Mouse (Mus musculus) embryonic facial prominence, embryonic 14.5 days (tissue): ENCODE measurements around the gene Scfd2. TPM values are rescaled to one million over a fixed set of nuclear protein-coding genes. Genes with fewer than 3 reads are reported as not detected.

Experiments
- ATAC-seq: fragments of 200-750 bp; cut with Nextera tagmentation; 2 replicates; pipeline ENCODE4 v1.8.0; 2017; ENCODE audit warnings: low read depth, moderate number of reproducible peaks, moderate TSS enrichment
- DNase-seq: peaks from one replicate; pipeline ENCODE4 v3.0.0-alpha.2; 2015; ENCODE audit warnings: low spot score
- H3K27ac ChIP-seq: fragments of 300-500 bp; sonication (generic); replicated peaks from 2 replicates; pipeline ENCODE4 v1.5.1; 2014; ENCODE audit warnings: low read depth, mild to moderate bottlenecking, low read length, moderate library complexity
- H3K27me3 ChIP-seq: fragments of 300-500 bp; sonication (generic); replicated peaks from 2 replicates; pipeline ENCODE4 v1.6.1; 2014; ENCODE audit warnings: low read length; ENCODE audit not compliant: control insufficient read depth, insufficient read depth
- H3K36me3 ChIP-seq: fragments of 300-500 bp; sonication (generic); 2 replicates; pipeline ENCODE4 v1.6.1; 2014; ENCODE audit warnings: low read length, mixed read lengths; ENCODE audit not compliant: control insufficient read depth, insufficient read depth
- H3K4me1 ChIP-seq: fragments of 300-500 bp; sonication (generic); 2 replicates; pipeline ENCODE4 v1.6.1; 2014; ENCODE audit warnings: antibody characterized with exemption, low read length; ENCODE audit not compliant: control insufficient read depth, insufficient read depth
- H3K4me2 ChIP-seq: fragments of 300-500 bp; sonication (generic); 2 replicates; pipeline ENCODE4 v1.6.1; 2014; ENCODE audit warnings: low read depth, mild to moderate bottlenecking, low read length, moderate library complexity, mixed read lengths
- H3K4me3 ChIP-seq: fragments of 300-500 bp; sonication (generic); 2 replicates; pipeline ENCODE4 v1.5.1; 2014; ENCODE audit warnings: low read depth, mild to moderate bottlenecking, low read length
- H3K9ac ChIP-seq: fragments of 300-500 bp; sonication (generic); 2 replicates; pipeline ENCODE4 v1.6.1; 2014; ENCODE audit warnings: low read depth, mild to moderate bottlenecking, low read length, moderate library complexity, mixed read lengths
- H3K9me3 ChIP-seq: fragments of 300-500 bp; sonication (generic); 2 replicates; pipeline ENCODE4 v1.6.1; 2016; ENCODE audit warnings: low read length; ENCODE audit not compliant: control insufficient read depth
- WGBS: fragments of 180-500 bp; shearing (Covaris S2); extraction: QIAGEN DNeasy Blood & Tissue Kit; methylation state at CpG from one replicate; pipeline ENCODE4 v1.1.7; 2014; 5-methylcytosine and 5-hydroxymethylcytosine counted together
- polyA plus RNA-seq: library from polyadenylated mRNA; unstranded; fragments of >200 nt; fragmentation: Nextera tagmentation; extraction: Ambion mirVana; gene quantifications from 2 replicates; pipeline ENCODE4 v1.2.1, GENCODE M21; 2014

Scfd2 gene
- polyA plus RNA-seq = 19.8 and 21.3 TPM in 2 replicates

DNA sequence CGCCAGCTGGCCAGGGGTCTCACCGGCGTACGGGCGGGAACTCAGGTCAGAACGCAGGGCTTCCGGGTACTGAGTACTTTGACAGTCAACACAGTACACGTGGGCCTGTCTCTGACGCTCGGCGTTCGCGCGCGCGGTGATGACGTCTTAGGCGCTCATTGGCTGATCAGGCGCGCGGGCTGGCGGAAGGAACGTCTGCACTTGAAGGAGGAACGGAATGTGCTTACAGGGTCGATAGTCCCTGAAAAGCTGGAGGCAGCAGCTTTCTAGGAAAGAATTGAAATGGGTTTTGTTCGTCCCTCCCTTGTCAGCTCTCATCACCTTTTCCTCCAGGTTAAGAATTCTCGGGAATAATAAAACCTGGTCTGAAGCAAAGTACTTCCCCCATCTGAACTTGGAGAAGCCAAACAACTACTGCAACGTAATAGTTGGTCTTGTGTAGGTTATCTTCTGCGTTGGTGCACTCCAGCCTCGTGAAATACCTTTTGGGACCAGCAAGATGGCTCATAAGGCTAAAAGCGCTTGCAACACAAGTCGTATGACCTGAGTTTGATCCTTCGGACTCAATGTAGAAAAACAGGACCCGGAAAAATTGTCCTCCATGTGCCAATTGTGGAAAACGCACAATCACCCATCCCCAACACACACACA is at the start of gene Scfd2:
Gene Scfd2 (minus strand): TSS at position 130 of the 651 bp plus-strand sequence.
- H3K36me3 ChIP-seq = no peaks in the 10 kb centered on the region
- H3K4me2 ChIP-seq = peak within 1 kb of the TSS; percentile 99
- ATAC-seq (peak; percentile 91), DNase-seq (peak; percentile 97)
- WGBS = 7% methylated on average over 35 of the region's 35 CpGs
- H3K27me3 ChIP-seq = no peaks in the 10 kb centered on the region
- H3K4me1 ChIP-seq = peaks cover 17% of the 10 kb centered on the region
- no peaks in the 10 kb centered on the region for H3K9me3 ChIP-seq
- H3K27ac ChIP-seq = peak within 1 kb of the TSS; percentile 63
- peak within 1 kb of the TSS; percentile 70 for H3K9ac ChIP-seq
- H3K4me3 ChIP-seq = peak within 1 kb of the TSS; percentile 93

DNA sequence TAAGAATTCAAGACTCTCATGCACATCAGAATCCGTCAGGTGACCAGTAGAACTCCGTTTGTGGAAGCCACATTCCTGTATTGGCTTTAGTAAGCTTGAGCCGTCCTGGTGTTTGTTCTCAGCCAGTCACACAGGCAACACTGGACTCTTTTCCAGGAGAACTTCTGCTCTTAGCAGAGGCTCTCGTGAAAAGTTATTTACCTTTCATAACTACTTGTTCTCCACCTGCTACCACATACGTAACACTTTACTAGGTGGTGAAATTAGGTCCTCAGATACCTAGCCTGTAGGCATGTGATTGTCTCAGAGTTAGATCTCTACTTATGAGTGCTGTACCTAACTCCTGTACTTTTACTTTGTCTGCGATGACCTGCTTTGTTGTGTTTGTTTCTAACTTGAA is 40.2 kb upstream of the Scfd2 start:
- WGBS = 92% methylated on average over 6 of the region's 6 CpGs
- DNase-seq = no peak
- H3K4me2 ChIP-seq = no peak overlapping the region
- H3K9ac ChIP-seq = no peak overlapping the region
- peaks cover 47% of the 10 kb centered on the region for H3K36me3 ChIP-seq
- no peaks in the 10 kb centered on the region for H3K27me3 ChIP-seq
- no peaks in the 10 kb centered on the region for H3K4me1 ChIP-seq
- no peak for ATAC-seq
- no peaks in the 10 kb centered on the region for H3K9me3 ChIP-seq
- no peak overlapping the region for H3K4me3 ChIP-seq
- no peak overlapping the region for H3K27ac ChIP-seq

GRCm38 (mm10) chr5:74561151-74561550 is 29.6 kb upstream of the Scfd2 start:
- Histone ChIP-seq H3K27ac (no peak overlapping the region), H3K27me3 (no peaks in the 10 kb centered on the region)
- 90% methylated on average over 1 of the region's 1 CpGs for WGBS

GRCm38 (mm10) chr5:74549566-74549965 is 18.0 kb upstream of the Scfd2 start:
- ATAC-seq = no peak
- no peak for DNase-seq
- Histone ChIP-seq H3K4me2 (no peak overlapping the region), H3K27me3 (no peaks in the 10 kb centered on the region), H3K9me3 (no peaks in the 10 kb centered on the region), H3K4me3 (no peak overlapping the region), H3K9ac (no peak overlapping the region), H3K36me3 (peaks cover 73% of the 10 kb centered on the region), H3K27ac (no peak overlapping the region), H3K4me1 (no peaks in the 10 kb centered on the region)
- 90% methylated on average over 8 of the region's 8 CpGs for WGBS

More at GRCm38 (mm10) chr5:74561151-74561550, 29.6 kb upstream of the Scfd2 start:
- Histone ChIP-seq H3K4me1 (no peaks in the 10 kb centered on the region), H3K4me3 (no peak overlapping the region), H3K4me2 (no peak overlapping the region), H3K36me3 (peaks cover 77% of the 10 kb centered on the region), H3K9ac (no peak overlapping the region), H3K9me3 (no peaks in the 10 kb centered on the region)
- DNase-seq = no peak
- no peak for ATAC-seq

GRCm38 (mm10) chr5:74545606-74546005 is 14.0 kb upstream of the Scfd2 start:
- Histone ChIP-seq H3K4me1 (no peaks in the 10 kb centered on the region), H3K36me3 (peaks cover 81% of the 10 kb centered on the region), H3K27ac (no peak overlapping the region), H3K4me3 (no peak overlapping the region), H3K9me3 (no peaks in the 10 kb centered on the region), H3K4me2 (no peak overlapping the region), H3K27me3 (no peaks in the 10 kb centered on the region), H3K9ac (no peak overlapping the region)
- no peak for ATAC-seq
- 92% methylated on average over 4 of the region's 4 CpGs for WGBS
- DNase-seq = no peak

DNA sequence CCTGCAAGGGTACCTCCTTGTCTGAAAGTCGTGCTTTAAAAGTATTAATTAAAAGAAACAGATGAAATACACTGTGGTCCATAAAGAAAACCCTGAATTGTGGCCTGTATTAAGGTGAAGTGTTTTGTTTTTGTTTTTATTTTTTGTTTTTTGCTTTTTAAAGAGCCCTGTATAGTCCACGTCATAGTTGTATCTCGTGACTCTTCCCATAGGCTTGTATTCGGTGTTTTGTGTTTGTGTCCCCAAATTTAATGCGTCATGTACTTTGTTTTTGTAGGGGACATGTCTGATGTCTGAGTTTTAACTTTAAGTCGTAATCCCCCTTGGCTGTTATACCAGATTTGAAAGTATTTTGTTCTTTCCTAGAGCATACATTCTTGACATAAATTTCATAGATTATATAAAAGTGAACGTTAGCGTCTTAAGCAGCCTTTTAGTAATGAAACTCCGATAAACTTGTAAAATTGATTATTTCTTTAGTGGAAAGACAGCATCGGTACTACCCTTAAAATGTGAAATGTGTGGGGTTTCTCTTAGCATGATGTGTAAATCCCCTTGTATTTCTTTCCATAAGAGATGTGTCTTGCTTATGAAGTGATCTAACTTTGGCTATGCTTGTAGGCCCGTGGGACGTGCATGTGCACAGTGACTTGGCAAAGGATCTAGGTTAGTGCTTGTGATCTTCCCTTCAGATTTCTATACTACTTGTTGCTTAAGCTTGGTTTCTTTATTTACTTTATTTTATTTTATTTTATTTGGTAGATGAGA is 4.8 kb upstream of the Scfd2 start:
- H3K4me3 ChIP-seq = peak overlapping the region; percentile 74
- no peaks in the 10 kb centered on the region for H3K9me3 ChIP-seq
- peak overlapping the region; percentile 64 for H3K4me2 ChIP-seq
- DNase-seq (no peak), ATAC-seq (no peak)
- peak overlapping the region; percentile 87 for H3K9ac ChIP-seq
- 45% methylated on average over 12 of the region's 12 CpGs for WGBS
- H3K27me3 ChIP-seq = no peaks in the 10 kb centered on the region
- no peak overlapping the region for H3K27ac ChIP-seq
- peaks cover 6% of the 10 kb centered on the region for H3K36me3 ChIP-seq
- H3K4me1 ChIP-seq = peaks cover 11% of the 10 kb centered on the region

DNA sequence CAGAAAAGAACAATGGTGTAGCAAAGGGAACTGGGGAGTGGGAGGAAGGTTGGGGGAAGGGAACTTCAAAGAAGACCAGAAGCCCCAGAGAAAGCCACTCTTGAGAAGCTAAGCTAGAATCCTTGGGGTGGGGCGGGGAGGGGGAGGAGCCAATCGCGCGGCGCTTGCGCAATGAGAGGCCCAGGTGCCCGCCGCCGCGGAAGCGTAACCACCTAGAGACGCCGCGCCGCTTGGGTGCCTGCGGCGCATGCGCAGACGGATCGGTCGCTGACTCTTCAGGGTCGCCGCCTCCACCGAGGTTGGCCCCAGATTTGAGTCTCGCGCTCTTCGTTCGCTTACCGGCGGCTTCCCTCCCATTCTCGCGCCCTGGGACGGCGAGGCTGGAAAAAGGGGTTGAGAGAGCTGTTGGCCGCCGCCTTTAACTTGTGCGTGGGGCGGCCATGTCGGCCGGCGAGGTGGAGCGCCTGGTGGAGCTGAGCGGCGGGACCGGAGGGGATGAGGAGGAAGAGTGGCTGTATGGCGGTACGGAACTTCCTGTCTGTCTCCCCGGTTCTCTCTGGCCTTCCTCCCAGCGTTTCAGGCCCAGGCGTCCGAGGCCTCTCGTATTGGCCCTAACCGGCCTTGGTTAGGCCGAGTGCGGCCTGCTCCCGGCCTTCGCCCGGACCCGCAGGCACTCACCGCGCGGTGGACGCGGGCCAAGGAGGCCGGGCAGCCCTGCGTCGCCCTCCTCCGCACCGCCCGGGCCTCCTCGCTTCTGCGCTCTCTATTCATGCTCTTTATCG is 3.9 kb upstream of the Scfd2 start, which contains the start of gene Fip1l1:
Gene Fip1l1 (plus strand): TSS at position 210 of the 782 bp plus-strand sequence.
- Histone ChIP-seq H3K27me3 (no peaks in the 10 kb centered on the region), H3K4me3 (peak within 1 kb of the TSS; percentile 74), H3K27ac (peak within 1 kb of the TSS; percentile 92), H3K4me1 (peaks cover 17% of the 10 kb centered on the region), H3K4me2 (peak within 1 kb of the TSS; percentile 64), H3K36me3 (peaks cover 3% of the 10 kb centered on the region), H3K9ac (peak within 1 kb of the TSS; percentile 87), H3K9me3 (no peaks in the 10 kb centered on the region)
- DNase-seq = peak; percentile 97
- peak; percentile 92 for ATAC-seq
- WGBS = under 1% methylated on average over 36 of the region's 73 CpGs

DNA sequence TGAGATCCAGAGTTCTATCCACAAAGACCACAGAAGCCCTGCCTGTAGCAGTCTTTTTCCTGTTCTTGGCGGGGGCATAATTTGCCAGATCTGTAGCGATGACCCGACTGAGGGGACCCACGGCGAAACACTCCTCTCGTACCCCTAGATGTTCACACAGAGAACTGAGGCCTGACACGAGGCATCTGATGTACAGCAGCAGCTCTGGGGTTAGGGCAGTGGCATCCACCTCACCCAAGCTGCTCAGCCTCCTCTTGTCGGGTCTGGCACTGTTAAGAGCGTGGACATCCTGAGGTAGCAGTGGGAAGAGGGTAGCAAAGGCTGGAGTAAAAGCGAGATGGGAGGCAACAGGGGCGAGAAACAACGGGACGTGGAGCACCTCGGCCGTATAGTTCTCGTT is 774 bp downstream of the Scfd2 start:
- Histone ChIP-seq H3K27me3 (no peaks in the 10 kb centered on the region), H3K4me3 (peak overlapping the region; percentile 93), H3K4me1 (peaks cover 14% of the 10 kb centered on the region; the same call in 1 of the 2 replicates), H3K4me2 (peak overlapping the region; percentile 99), H3K27ac (no peak overlapping the region), H3K36me3 (no peaks in the 10 kb centered on the region), H3K9ac (peak overlapping the region; percentile 70), H3K9me3 (no peaks in the 10 kb centered on the region)
- 15% methylated on average over 16 of the region's 16 CpGs for WGBS
- no peak for DNase-seq
- no peak for ATAC-seq
